Mouse (Mus musculus) embryonic fibroblast, embryonic 13.5 days (primary cell): ENCODE data around the gene Rnase1.

Experiments
- CTCF ChIP-seq: IDR thresholded peaks from 2 replicates; pipeline ENCODE4 v1.5.1; 2011; ENCODE audit warnings: mild to moderate bottlenecking, control low read depth, low read length, moderate library complexity, borderline replicate concordance; ENCODE audit not compliant: insufficient read depth
- POLR2A ChIP-seq: IDR thresholded peaks from 2 replicates; pipeline ENCODE4 v1.6.1; 2011; ENCODE audit warnings: low read depth, mild to moderate bottlenecking, control low read depth, low read length, moderate library complexity

- TF ChIP-seq CTCF = no peak
- no peak for TF ChIP-seq POLR2A
Measured at GRCm38 (mm10) chr14:51125684-51126083, 20.9 kb downstream of the Rnase1 start.
